Mouse (Mus musculus) left cerebral cortex, adult 18-20 months (tissue): ENCODE data around the gene Art2b. TPM values are rescaled to one million over a fixed set of nuclear protein-coding genes. Genes with fewer than 3 reads are reported as not detected.
A peak's percentile ranks its signal among the peaks of the same experiment; 100 is the strongest.
"Not testable (repeated sequence)": the region's sequence is repeated elsewhere in the genome, so short reads cannot be mapped to it uniquely, and the experiment has no call there.

Experiments
- DNase-seq, 2 experiments: peaks; one replicate each; pipeline ENCODE4 v3.0.0; 2021 to 2022; ENCODE audit warnings: low spot score in 2 of 2, mixed read lengths in 1 of 2
- total RNA-seq, 2 experiments: library from RNA; stranded (reverse); gene quantifications; 2 replicates each; pipeline ENCODE4 v1.2.3; 2021

The Art2b gene
- total RNA-seq, 2 experiments from 2014 or later = not detected

- DNase-seq = no peak
These were observed 21.3 kb downstream of the Art2b start for GRCm38 (mm10) chr7:101564086-101564485.

DNA sequence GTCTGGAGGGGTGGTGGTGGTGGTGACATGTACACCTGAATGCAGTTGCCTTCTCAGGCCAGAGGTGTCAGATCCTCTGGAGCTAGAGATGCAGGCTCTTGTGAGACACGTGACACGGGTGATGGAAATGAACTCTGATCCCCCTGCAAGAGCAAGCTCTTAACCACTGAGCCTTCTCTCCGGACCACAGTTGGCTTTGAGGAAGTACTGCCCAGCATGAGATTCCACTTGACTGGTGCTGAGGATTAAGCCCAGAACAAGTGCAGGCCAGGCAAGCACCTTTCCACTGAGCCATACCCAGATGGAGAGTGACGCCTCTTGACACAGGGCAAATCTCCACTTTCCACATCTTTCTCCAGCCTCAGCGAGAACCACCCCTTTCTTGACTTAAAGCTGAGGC, 26.0 kb downstream of the Art2b start:
- not testable (repeated sequence) for DNase-seq

GRCm38 (mm10) chr7:101557391-101557790, 28.0 kb downstream of the Art2b start:
- DNase-seq = no peak

DNA sequence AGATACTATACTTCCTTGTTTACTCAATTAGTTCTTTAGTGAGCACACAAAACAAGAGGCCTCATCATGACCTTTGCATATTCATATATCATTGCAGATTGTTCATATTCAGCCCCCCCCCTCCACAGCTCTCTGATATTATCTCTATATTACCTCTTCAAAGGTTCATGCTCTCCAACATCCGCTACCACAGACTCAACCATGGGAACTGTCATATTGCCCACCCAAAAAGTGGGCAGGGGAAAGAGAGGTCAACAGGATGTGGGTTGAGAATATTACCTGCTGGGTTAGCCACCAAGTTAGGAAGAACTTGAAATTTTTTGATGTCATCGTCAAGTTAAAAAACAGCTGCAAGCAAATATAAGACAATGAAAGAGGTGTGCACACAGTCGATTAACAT, 29.9 kb downstream of the Art2b start:
- DNase-seq = not testable (repeated sequence)

DNA sequence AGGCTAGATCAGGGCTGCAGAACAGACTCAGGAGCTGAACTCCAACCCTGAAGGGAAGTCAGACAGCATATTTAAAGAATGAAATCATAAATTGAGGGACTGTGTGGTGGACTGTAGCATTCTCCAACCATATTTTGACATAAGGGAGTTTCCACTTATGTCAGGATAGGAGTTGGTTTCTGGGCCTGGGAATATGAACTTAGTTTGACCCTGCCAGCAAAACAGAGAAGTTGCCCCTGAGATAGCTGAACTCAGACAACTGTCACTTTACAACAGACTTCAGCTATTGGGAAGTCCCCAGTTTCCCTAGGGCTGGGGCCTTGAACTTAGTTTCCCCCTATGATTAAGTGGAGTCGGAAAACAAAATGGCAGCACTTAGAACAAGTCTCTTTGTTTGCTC, 33.9 kb downstream of the Art2b start:
- no peak for DNase-seq

GRCm38 (mm10) chr7:101550686-101551485, 34.5 kb downstream of the Art2b start:
- DNase-seq = no peak

DNA sequence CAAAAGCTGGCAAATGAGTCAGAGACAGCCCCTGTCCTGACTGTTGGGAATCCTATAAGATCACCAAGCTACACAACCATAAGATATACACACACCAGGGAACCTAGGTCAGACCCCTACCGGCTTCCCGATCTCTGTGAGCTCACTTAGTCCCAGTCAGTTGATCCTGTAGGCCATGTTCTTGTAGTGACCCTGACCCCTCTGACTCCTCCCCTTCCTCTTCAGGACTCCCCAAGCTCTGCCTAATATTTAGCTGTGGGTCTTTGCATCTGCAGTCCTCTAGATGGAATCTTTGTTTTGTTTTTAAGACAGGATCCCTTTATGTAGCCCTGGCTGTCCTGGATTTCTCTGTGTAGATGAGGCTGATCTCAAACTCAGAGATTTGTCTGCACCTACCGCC, 36.1 kb downstream of the Art2b start:
- DNase-seq = no peak

GRCm38 (mm10) chr7:101547651-101548050, 37.7 kb downstream of the Art2b start:
- no peak for DNase-seq

- peak; percentile 24 to 59 for DNase-seq
These were observed 43.7 kb downstream of the Art2b start for GRCm38 (mm10) chr7:101541734-101542133.

- DNase-seq = peak; percentile 85 to 89
These were observed 44.3 kb downstream of the Art2b start for GRCm38 (mm10) chr7:101541132-101541531.

DNA sequence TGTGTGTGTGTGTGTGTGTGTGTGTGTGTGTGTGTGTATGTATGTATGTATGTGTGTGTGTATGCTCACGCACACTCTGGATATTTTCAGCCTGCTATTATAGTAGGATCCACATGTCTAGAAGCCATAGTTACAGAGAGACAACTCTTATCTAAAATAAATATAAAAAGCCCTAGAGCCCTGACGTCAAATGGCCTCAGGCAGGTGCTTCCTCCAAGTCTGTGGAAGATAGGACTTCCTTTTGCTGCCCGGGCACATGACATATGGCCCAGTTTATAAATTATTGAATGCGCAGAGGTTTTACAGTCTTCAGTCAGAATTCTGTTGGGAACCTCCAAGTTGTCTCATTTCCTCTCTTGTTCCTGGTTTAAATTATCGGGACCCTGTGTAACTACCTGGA, 44.7 kb downstream of the Art2b start:
- no peak for DNase-seq

DNA sequence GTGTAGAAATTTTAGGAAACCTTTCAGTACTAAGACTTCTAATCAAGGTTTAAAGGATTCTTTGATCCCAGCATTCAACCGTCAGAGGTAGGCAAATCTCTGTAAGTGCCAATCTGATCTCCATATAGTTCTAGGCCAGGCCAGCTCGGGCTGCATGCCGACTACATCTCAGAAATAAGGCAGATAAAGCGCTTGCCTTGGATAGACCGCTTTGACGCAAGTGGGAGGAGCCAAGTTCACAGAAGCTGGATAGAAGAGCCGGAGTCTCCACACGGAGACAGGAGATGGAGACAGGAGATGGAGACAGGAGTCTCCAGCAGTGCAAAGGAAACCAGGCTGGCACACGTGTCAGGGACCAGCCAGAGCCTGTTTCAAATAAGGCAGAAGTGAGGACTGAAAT, 45.6 kb downstream of the Art2b start:
- peak in 1 of 2 experiments; percentile 28 for DNase-seq

DNA sequence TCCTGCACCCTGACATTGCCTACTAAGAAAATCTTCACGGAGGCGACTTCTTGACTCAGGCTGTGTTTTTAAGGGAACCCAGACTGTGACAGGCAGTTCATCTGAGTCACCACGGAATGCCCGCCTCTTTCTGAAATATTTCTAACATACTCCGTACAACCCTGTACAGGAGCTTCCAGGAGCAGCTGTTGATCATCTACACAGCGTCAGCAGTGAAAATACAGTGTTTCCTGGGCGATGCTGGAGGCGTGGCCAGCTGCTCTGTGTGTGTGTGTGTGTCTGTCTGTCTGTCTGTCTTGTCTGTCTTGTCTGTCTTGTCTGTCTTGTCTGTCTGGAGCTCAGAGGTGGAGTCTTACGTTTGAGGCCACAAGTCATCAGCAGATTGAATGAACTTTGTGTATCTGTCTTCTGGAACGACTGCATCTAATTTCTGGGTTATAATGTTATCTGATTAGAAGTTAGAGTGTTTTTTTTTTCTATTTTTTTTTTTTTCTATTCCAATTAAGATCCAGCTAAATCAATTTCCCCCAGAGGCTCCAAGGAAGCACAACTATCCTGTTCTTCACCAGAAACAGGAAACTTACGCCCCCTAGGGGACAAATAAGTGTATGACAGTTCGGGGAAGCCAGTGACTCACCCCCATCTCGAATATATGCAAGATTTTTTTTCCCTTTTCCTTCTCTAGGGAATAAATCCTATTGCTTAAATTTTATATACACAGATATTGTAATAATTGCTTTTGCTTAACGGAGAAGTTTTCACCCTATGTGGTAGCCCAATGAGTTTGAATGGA, 47.1 kb downstream of the Art2b start:
- DNase-seq = peak; percentile 56 to 71

DNA sequence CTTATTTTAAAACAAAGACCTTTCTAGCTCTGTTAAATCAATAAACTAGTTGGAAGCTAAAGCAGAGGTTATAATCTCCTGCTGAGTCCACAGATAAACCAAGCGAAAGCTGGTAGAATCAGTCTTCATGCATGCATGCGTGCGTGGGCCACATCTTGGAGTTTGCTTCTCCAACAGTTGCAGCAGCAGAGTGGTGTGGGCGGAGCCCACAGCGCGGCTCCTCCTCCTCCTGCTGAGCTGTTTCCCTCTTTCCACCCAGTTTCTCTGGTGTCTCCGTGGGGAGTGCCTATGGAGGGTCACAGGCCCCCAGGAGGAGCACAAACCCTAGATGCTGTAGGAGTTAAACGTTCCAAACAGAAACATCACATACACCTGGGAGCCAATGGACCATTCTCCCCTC, 47.9 kb downstream of the Art2b start:
- peak in 1 of 2 experiments; percentile 62 for DNase-seq

- DNase-seq = no peak
These were observed 49.9 kb downstream of the Art2b start for GRCm38 (mm10) chr7:101535517-101535916.

DNA sequence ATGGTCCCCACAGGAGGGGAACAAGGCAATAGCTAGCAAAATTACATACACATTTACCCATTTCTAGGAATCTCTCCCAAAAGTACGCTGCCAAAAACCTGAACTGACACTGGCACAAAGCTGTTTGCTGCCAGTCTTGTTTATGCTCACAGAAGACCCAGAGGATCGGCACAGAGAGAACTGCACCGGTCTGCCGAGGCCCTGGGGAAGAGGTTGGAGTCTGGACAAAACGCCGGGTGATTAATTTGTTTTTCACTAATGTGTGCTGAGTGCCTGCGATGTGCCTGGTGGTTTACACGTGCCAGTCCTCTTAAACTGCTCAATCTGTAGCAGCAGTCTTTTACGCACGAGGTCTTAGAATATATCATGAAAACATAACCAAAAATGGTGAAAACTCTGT, 50.3 kb downstream of the Art2b start:
- DNase-seq = no peak

DNA sequence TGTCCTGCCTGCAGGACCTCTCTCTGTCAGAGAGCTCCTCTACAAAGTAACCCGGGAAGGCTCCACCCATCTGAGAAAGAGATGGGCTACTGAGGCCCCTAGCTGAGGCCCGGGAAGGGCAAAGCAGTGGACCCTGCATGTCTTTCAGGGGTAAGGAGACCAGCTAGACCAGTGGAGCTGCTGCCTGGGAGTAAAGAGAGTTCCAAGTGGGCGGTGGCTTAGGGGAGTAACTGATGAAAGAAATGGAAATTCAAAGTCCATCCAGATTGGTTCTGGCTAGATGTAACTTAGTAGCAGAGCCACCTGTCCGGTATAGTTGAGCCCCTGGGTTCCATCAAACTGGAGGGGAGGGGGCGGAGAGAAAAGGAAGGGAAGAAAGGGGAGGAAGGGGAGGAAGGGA, 51.0 kb downstream of the Art2b start:
- DNase-seq = no peak

Other genes with a start within 250 kb of the Art2b start
- gene Arap1, start 237.5 kb downstream of the Art2b start, total RNA-seq = 10 to 100 TPM; 15.6 to 24.1 TPM
- 1 to 10 TPM in 1 of 2 experiments, not detected in 1; 1.3 TPM for gene Gm45837, start 174.7 kb downstream of the Art2b start, total RNA-seq
- 100 to 1,000 TPM; 347 to 370 TPM for gene Pde2a, start 163.9 kb downstream of the Art2b start, total RNA-seq
- gene Clpb, start 78.0 kb upstream of the Art2b start, total RNA-seq = 10 to 100 TPM; 55.8 to 57.3 TPM
- gene Phox2a, start 232.7 kb upstream of the Art2b start, total RNA-seq = under 1 TPM; 0.51 to 0.68 TPM